In the genomic region with DNA sequence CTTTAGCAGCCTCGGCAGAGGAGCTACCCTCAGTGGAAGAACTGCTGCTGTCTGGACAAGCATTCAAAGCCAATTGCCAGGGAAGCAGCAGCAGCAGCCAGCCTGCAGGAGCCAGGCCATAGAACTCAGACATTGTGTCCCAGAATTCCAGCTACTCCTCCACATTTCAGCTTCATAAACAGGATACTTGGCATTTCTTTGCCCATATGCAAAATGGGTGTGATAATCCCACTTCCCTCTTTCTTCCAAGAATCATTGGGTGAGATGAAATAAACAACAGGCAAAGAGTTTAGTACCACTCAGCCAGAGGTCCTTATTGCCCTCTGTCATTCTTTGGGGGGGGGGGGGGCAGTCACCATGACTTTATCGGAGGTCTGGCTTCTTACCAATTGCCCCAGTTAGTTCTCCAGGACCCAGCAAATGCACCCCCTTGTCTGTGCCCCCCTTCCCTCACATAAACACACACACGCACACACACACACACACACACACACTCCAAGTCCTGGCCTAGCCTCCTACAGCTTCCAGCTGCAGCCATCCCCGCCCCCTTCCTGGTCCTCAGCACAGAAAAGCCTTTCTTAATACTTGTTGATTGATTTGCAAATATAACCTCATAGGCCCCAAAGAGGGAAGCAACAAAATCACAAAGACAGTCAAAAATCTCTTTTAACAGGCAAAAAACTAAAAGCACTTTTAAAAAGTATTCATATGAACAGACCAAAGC, we compare ENCODE assay signal across 8 mouse cellular contexts. TPM values are rescaled to one million over a fixed set of nuclear protein-coding genes. Genes with fewer than 3 reads are reported as not detected.
DNase-seq lines count a peak whose midpoint lies in the region; ATAC-seq and TF ChIP-seq lines count a peak whose summit lies in the region.

No protein-coding gene starts in this region.

- H3K9ac ChIP-seq in hindbrain, embryonic 12.5 days, result no peak overlapping the region
- H3K9ac ChIP-seq in liver, embryonic 16.5 days (ENCODE audit: low read depth, low read length), result no peak overlapping the region
- H3K9ac ChIP-seq in stomach, embryonic 16.5 days (ENCODE audit: low read length), result peak overlapping the region; percentile 38

- H3K36me3 ChIP-seq in hindbrain, embryonic 12.5 days, result no peaks in the 10 kb centered on the region
- no peaks in the 10 kb centered on the region for H3K36me3 ChIP-seq in liver, embryonic 16.5 days (ENCODE audit: control insufficient read depth, insufficient read depth)
- H3K36me3 ChIP-seq in stomach, embryonic 16.5 days (ENCODE audit: control insufficient read depth, insufficient read depth, low read length), result no peaks in the 10 kb centered on the region; the same call in 1 of the 2 replicates

- H3K4me2 ChIP-seq in hindbrain, embryonic 12.5 days (replicated peaks), result peak overlapping the region; percentile 94
- peak overlapping the region; percentile 70 for H3K4me2 ChIP-seq in liver, embryonic 16.5 days (ENCODE audit: low read depth, low read length)
- H3K4me2 ChIP-seq in stomach, embryonic 16.5 days (ENCODE audit: low read depth, low read length), result peak overlapping the region; percentile 72

- DNase-seq in gastrocnemius, adult 2 months, result no peak
- no peak for DNase-seq in gastrocnemius, adult 18-20 months (ENCODE audit: low spot score)
- DNase-seq in right cerebral cortex, postnatal 36 days (ENCODE audit: low spot score in 2 of 2), result no peak
- DNase-seq in ovary, adult 18-20 months (ENCODE audit: low spot score), result no peak

- no peaks in the 10 kb centered on the region for H3K9me3 ChIP-seq in hindbrain, embryonic 12.5 days (replicated peaks)
- no peaks in the 10 kb centered on the region for H3K9me3 ChIP-seq in liver, embryonic 16.5 days (replicated peaks; ENCODE audit: control insufficient read depth, low read length)
- H3K9me3 ChIP-seq in stomach, embryonic 16.5 days (replicated peaks; ENCODE audit: control insufficient read depth, low read length), result no peaks in the 10 kb centered on the region

- TF ChIP-seq CTCF in gastrocnemius, adult 2 months (IDR thresholded peaks at IDR 0.05), result no peak

- peaks cover 21% of the 10 kb centered on the region for H3K27me3 ChIP-seq in hindbrain, embryonic 12.5 days
- peaks cover 9% of the 10 kb centered on the region for H3K27me3 ChIP-seq in liver, embryonic 16.5 days (ENCODE audit: control insufficient read depth, insufficient read depth, low read depth, low read length)
- no peaks in the 10 kb centered on the region for H3K27me3 ChIP-seq in stomach, embryonic 16.5 days (ENCODE audit: control insufficient read depth, insufficient read depth, low read length)

- H3K4me3 ChIP-seq in gastrocnemius, adult 2 months, result peak overlapping the region; percentile 95
- H3K4me3 ChIP-seq in brown adipose tissue, adult 24 weeks (ENCODE audit: insufficient read depth, low read depth, low read length), result peak overlapping the region; percentile 23; the same call in 1 of the 2 replicates
- H3K4me3 ChIP-seq in hindbrain, embryonic 12.5 days, result no peak overlapping the region
- H3K4me3 ChIP-seq in liver, embryonic 16.5 days (ENCODE audit: low read depth, low read length), result peak overlapping the region; percentile 70
- peak overlapping the region; percentile 75 for H3K4me3 ChIP-seq in stomach, embryonic 16.5 days (replicated peaks; ENCODE audit: low read length)

- no peak for ATAC-seq in hindbrain, embryonic 12.5 days (ENCODE audit: low FRiP score)
- no peak for ATAC-seq in liver, embryonic 16.5 days (ENCODE audit: low read depth)
- no peak for ATAC-seq in stomach, embryonic 16.5 days (ENCODE audit: insufficient read depth, low FRiP score)

- H3K4me1 ChIP-seq in brown adipose tissue, adult 24 weeks (ENCODE audit: control insufficient read depth, insufficient read depth, insufficient read length, low read length), result 0 out of 2 replicates have a peak, but pooled peaks cover 6% of the 10 kb centered on the region
- H3K4me1 ChIP-seq in hindbrain, embryonic 12.5 days, result peaks cover 14% of the 10 kb centered on the region
- H3K4me1 ChIP-seq in liver, embryonic 16.5 days (ENCODE audit: control insufficient read depth, low read depth, low read length), result peaks cover 3% of the 10 kb centered on the region
- peaks cover 45% of the 10 kb centered on the region for H3K4me1 ChIP-seq in stomach, embryonic 16.5 days (ENCODE audit: control insufficient read depth, insufficient read depth, low read length)

- 30% methylated on average over 4 of the region's 4 CpGs for WGBS in hindbrain, embryonic 12.5 days
- 49% methylated on average over 4 of the region's 4 CpGs for WGBS in liver, embryonic 16.5 days (ENCODE audit: insufficient replicate concordance)
- WGBS in stomach, embryonic 16.5 days, result 17% methylated on average over 4 of the region's 4 CpGs

- H3K27ac ChIP-seq in gastrocnemius, adult 2 months, result peak overlapping the region; percentile 85
- no peak overlapping the region for H3K27ac ChIP-seq in brown adipose tissue, adult 24 weeks (replicated peaks; ENCODE audit: low read depth, low read length)
- no peak overlapping the region for H3K27ac ChIP-seq in hindbrain, embryonic 12.5 days
- no peak overlapping the region for H3K27ac ChIP-seq in liver, embryonic 16.5 days (ENCODE audit: low read length)
- H3K27ac ChIP-seq in stomach, embryonic 16.5 days (ENCODE audit: low read length), result peak overlapping the region; percentile 96

- intact Hi-C loops in gastrocnemius, adult 2 months (cut with DNase I), result loop anchor here (5.0 kb wide), 1 partner anchor 126 kb away; no protein-coding TSS in a partner anchor

RNA-seq across cellular contexts. Expression of gene Tns3, which starts 1.5 kb away (rescaled TPM):
- total RNA-seq in gastrocnemius, adult 2 months (2021), result 1 to 10 TPM; 4.9 to 9.8 TPM
- total RNA-seq in gastrocnemius, adult 18-20 months (2021), result 1 to 10 TPM; 6.6 to 7.9 TPM
- polyA plus RNA-seq in brown adipose tissue, adult 24 weeks (2012; ENCODE audit: insufficient read depth, insufficient read length, missing spikeins), result 3.0 TPM in 2 replicates
- 15.9 and 16.8 TPM in 2 replicates for polyA plus RNA-seq in hindbrain, embryonic 12.5 days (2016; fragmentation: Nextera tagmentation; extraction: Ambion mirVana)
- 4.1 TPM in 2 replicates for polyA plus RNA-seq in liver, embryonic 16.5 days (2015; fragmentation: Nextera tagmentation; extraction: Ambion mirVana)
- 28.0 and 30.4 TPM in 2 replicates for polyA plus RNA-seq in stomach, embryonic 16.5 days (2015; fragmentation: Nextera tagmentation; extraction: Ambion mirVana)

Comparison
In these comparisons a context has a peak if more than half of its experiments do, and no peak if none do; other contexts are left out.
1. H3K27ac ChIP-seq: peak in gastrocnemius, adult 2 months (single experiment) and stomach, embryonic 16.5 days (single experiment); none in brown adipose tissue, adult 24 weeks (single experiment), hindbrain, embryonic 12.5 days (single experiment) and liver, embryonic 16.5 days (single experiment).
2. Peak in every context shown above with its lines, with median percentiles within 50 percentile points of each other: H3K4me2 ChIP-seq.